Mouse (Mus musculus) lung, adult 2 months (tissue): ENCODE data around the gene Rgs21.

Experiments
- CTCF ChIP-seq: fragments of 200-500 bp; IDR thresholded peaks from 2 replicates; pipeline ENCODE4 v1.5.1; 2011; ENCODE audit warnings: mild to moderate bottlenecking, low read length, control low read depth; ENCODE audit not compliant: insufficient read depth
- POLR2A ChIP-seq: fragments of 200-500 bp; IDR thresholded peaks from 2 replicates; pipeline ENCODE4 v1.6.1; 2011; ENCODE audit warnings: low read depth, mild to moderate bottlenecking, control low read depth, low read length, borderline replicate concordance; ENCODE audit errors: extremely low read depth

GRCm38 (mm10) chr1:144567567-144567966 lies at the start of gene Rgs21:
- TF ChIP-seq CTCF (no peak), POLR2A (no peak)
